Mouse (Mus musculus) thymus, adult 2 months (tissue): Measurements from ENCODE around the gene Syngr1. TPM values are rescaled to one million over a fixed set of nuclear protein-coding genes. Genes with fewer than 3 reads are reported as not detected.

Source experiments
- DNase-seq: peaks from one replicate; pipeline ENCODE4 v3.0.0; 2021
- H3K27ac ChIP-seq: fragments of 200-500 bp; 2 replicates; pipeline ENCODE4 v1.5.1; 2012; ENCODE audit warnings: low read length, control low read depth; ENCODE audit not compliant: control insufficient read depth, insufficient read depth
- H3K27me3 ChIP-seq: fragments of 200-500 bp; 2 replicates; pipeline ENCODE4 v1.6.1; 2012; ENCODE audit warnings: mild to moderate bottlenecking, low read length, moderate library complexity, mixed read lengths; ENCODE audit not compliant: control insufficient read depth, insufficient read depth
- H3K36me3 ChIP-seq: fragments of 200-500 bp; 2 replicates; pipeline ENCODE4 v1.6.1; 2012; ENCODE audit warnings: mild to moderate bottlenecking, low read length, moderate library complexity; ENCODE audit not compliant: control insufficient read depth, insufficient read depth
- H3K4me1 ChIP-seq: fragments of 200-500 bp; replicated peaks from 2 replicates; pipeline ENCODE4 v1.6.1; 2012; ENCODE audit warnings: low read length; ENCODE audit not compliant: control insufficient read depth, insufficient read depth
- H3K4me3 ChIP-seq: fragments of 200-500 bp; 2 replicates; pipeline ENCODE4 v1.5.1; 2012; ENCODE audit warnings: mild to moderate bottlenecking, low read length, control low read depth, moderate library complexity; ENCODE audit not compliant: control insufficient read depth, insufficient read depth
- CTCF ChIP-seq: fragments of 200-500 bp; IDR thresholded peaks from 2 replicates; pipeline ENCODE4 v1.5.1; 2012; ENCODE audit warnings: mild to moderate bottlenecking, control low read depth, low read length, moderate library complexity, borderline replicate concordance; ENCODE audit not compliant: control insufficient read depth, poor library complexity, insufficient read depth; ENCODE audit errors: extremely low read depth
- POLR2A ChIP-seq: fragments of 200-500 bp; IDR thresholded peaks from 2 replicates; pipeline ENCODE4 v1.6.1; 2012; ENCODE audit warnings: mild to moderate bottlenecking, low read length, control low read depth, moderate library complexity; ENCODE audit not compliant: control insufficient read depth, poor library complexity, insufficient read depth; ENCODE audit errors: extremely low read depth
- WGBS: fragments of 180-500 bp; shearing (Covaris S2); methylation state at CpG from one replicate; pipeline ENCODE4 v1.1.7; 2018; 5-methylcytosine and 5-hydroxymethylcytosine counted together
- polyA plus RNA-seq: library from polyadenylated mRNA; depleted of rRNA; stranded (reverse); fragments of >200 nt; gene quantifications from 2 replicates; pipeline ENCODE4 v1.2.3, GENCODE M21; 2012; rRNA removed

Syngr1 gene
- polyA plus RNA-seq, 1 experiment = 121 TPM

GRCm38 (mm10) chr15:80163274-80163673, 72.1 kb downstream of the Syngr1 start:
- DNase-seq = no peak
- TF ChIP-seq CTCF = no peak
- TF ChIP-seq POLR2A = no peak
- Histone ChIP-seq H3K4me1 (peaks cover 4% of the 10 kb centered on the region; the same call in 1 of the 2 replicates), H3K27me3 (no peaks in the 10 kb centered on the region), H3K36me3 (peaks cover 33% of the 10 kb centered on the region), H3K27ac (no peak overlapping the region), H3K4me3 (no peak overlapping the region)
- WGBS = 96% methylated on average over 11 of the region's 11 CpGs

DNA sequence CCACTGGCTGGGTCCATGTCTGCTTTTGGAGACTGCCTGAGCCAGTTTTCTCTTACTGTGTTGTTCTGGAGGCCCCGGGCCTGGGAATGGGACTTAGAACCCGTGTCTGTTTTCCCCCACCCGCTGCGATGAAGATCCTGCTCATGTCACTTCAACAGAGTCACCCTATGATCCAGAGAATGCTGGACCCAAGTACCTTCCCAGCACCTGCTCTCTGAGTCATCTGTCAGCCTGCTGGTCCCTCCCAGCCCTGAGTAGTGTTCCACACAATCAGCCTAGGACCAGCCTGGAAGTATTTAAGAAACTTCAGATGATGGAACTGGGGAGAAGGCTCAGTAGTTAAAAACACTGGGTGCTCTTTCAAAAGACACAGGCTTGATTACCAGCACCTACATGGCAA, 72.6 kb downstream of the Syngr1 start:
- TF ChIP-seq POLR2A (no peak), CTCF (no peak)
- peaks cover 29% of the 10 kb centered on the region for H3K36me3 ChIP-seq
- peaks cover 4% of the 10 kb centered on the region; the same call in 1 of the 2 replicates for H3K4me1 ChIP-seq
- no peak for DNase-seq
- no peaks in the 10 kb centered on the region for H3K27me3 ChIP-seq
- 93% methylated on average over 4 of the region's 4 CpGs for WGBS
- H3K4me3 ChIP-seq = no peak overlapping the region
- H3K27ac ChIP-seq = no peak overlapping the region

DNA sequence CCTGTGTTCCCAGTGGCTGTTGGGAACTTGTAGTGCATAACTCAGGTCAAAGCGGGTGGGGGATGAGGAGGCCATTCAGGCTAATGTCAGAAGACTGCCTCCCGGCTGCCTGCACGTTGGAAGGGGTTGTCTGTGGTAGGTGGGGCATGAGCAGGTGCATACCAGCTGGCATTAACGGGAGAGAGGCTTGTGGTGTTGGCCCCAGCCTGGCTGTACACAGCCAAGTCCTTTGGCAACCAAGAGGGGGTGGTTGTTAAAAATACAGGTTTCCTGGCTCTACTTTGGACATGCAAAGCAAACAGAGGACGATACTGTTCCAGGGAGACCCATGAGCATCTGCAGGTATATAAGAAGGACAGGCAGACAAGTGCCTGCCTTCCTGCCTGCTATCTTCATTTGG, 74.3 kb downstream of the Syngr1 start:
- Histone ChIP-seq H3K27me3 (no peaks in the 10 kb centered on the region), H3K27ac (no peak overlapping the region), H3K36me3 (peaks cover 12% of the 10 kb centered on the region), H3K4me1 (peaks cover 4% of the 10 kb centered on the region; the same call in 1 of the 2 replicates), H3K4me3 (no peak overlapping the region)
- no peak for DNase-seq
- WGBS = 25% methylated on average over 5 of the region's 5 CpGs
- TF ChIP-seq CTCF = no peak
- TF ChIP-seq POLR2A = no peak

Other genes with a start within 250 kb of the Syngr1 start
- 92.3 and 98.5 TPM in 2 replicates for gene Apobec3, start 199.7 kb upstream of the Syngr1 start, polyA plus RNA-seq
- gene Cbx7, start 120.2 kb upstream of the Syngr1 start, polyA plus RNA-seq = 61.9 and 72.6 TPM in 2 replicates
- 10.9 and 11.6 TPM in 2 replicates for gene Pdgfb, start 76.4 kb upstream of the Syngr1 start, polyA plus RNA-seq
- gene Rpl3, start 534 bp downstream of the Syngr1 start, polyA plus RNA-seq = 627 and 715 TPM in 2 replicates
- 53.8 and 61.0 TPM in 2 replicates for gene Tab1, start 41.8 kb downstream of the Syngr1 start, polyA plus RNA-seq
- 16.2 and 20.3 TPM in 2 replicates for gene Mgat3, start 82.4 kb downstream of the Syngr1 start, polyA plus RNA-seq
- 32.7 and 36.3 TPM in 2 replicates for gene Mief1, start 142.7 kb downstream of the Syngr1 start, polyA plus RNA-seq
- not detected in 2 replicates for gene AC140267.1, start 144.5 kb downstream of the Syngr1 start, polyA plus RNA-seq
- gene Atf4, start 163.8 kb downstream of the Syngr1 start, polyA plus RNA-seq = 169 and 179 TPM in 2 replicates
- gene Rps19bp1, start 173.0 kb downstream of the Syngr1 start, polyA plus RNA-seq = 22.5 and 25.0 TPM in 2 replicates
- 0.30 and 0.42 TPM in 2 replicates for gene Cacna1i, start 195.9 kb downstream of the Syngr1 start, polyA plus RNA-seq